Mouse (Mus musculus) adrenal gland, adult (tissue): Measurements from ENCODE around the gene Il24.
A peak's percentile ranks its signal among the peaks of the same experiment; 100 is the strongest.

Source experiments
- DNase-seq, 2 experiments: peaks; one replicate each; pipeline ENCODE4 v3.0.0; 2022 to 2023; ENCODE audit warnings: low spot score in 1 of 2; ENCODE audit not compliant: inconsistent age in 2 of 2

Il24 gene

DNA sequence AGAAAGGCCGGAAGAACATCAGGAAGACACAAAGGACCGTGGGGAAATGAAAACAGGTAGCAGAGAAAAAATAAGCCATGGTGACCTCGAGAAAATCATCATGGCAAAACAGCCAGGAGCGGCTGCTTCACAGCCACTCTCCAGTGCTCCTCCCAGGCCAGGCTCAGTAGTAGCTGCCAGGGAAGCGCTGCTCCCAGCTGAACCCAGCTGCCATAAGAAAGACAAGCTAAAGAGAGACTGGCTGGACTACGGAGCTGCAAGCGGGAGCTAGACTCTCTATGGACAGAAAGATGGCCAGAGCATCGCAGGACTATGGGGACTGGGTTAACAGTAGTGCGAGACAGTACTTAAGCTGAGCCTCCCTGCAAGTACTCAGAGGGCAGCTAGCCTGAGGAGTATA lies 32.4 kb downstream of the Il24 start:
- no peak for DNase-seq

DNA sequence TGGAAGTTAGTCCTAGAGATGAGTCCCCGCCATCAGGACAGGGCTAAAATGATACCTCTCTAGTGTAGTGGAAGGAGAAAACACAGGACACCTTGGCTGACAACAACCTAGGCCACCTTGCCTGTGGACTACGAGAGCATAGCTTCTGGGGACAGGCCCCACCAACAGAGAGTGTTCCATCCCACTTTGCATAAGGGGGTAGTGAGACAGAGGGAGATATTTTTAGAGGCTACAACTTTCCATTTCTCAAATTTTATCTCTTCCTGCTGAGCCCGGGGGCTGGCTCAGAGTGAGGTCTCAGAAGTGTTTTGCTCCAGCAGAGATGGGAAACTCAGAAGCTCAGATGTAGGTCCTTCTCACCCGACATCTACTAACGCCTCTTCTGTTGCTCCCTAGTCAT lies 36.8 kb downstream of the Il24 start:
- DNase-seq = no peak

DNA sequence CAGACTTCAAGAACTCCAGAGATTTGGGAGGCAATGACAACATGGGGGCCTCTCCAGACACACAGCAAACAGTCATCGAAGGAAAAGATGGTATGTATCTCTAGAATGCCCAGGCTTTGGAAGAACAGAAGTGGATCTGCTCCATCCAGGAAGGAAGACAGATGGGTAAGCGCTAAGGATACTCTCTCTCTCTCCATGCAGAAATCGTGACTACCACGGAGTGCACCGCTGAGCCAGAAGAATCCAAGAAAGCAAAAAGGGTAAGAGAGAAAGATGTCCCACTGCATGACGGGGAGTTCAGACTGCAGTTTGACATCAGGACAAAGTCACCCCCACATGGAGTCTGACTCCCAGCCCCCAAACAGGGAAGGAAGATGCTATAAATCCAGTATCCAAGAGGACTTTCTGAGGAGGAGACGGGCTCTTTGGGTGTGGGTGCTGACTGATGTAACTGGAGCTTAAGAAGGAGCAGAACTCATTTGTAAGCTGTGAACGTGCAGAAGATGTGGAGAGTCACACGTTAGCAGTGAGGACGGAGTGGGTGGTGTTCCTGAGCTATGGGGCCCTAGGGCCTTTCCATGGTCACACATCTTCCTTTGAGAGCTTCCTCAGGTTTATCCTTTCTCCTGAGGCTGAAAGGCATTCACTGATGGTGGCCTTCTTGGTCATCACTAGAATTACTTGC lies 37.6 kb downstream of the Il24 start:
- DNase-seq = no peak

DNA sequence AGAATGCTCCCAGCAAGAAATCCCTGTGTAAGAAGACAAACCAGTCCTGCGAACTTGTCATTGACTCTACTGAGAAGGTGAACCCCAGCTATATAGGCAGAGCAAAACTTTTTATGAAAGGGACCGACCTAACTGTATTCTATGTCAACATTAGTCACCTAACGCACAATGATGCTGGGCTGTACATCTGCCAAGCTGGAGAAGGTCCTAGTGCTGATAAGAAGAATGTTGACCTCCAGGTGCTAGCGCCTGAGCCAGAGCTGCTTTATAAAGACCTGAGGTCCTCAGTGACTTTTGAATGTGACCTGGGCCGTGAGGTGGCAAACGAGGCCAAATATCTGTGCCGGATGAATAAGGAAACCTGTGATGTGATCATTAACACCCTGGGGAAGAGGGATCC lies 42.7 kb downstream of the Il24 start:
- no peak for DNase-seq

DNA sequence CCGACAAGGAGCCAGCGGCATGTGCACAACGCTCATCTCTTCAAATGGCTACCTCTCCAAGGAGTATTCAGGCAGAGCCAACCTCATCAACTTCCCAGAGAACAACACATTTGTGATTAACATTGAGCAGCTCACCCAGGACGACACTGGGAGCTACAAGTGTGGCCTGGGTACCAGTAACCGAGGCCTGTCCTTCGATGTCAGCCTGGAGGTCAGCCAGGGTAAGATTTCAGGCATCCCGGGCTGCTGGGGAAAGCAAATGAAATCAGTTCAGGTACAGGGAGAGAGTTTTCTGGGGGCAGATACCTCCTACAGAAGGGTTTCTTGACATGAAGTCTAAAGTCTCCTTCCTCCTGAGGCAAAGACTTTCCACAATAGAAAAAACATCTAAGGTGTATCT lies 45.6 kb downstream of the Il24 start:
- DNase-seq = no peak

DNA sequence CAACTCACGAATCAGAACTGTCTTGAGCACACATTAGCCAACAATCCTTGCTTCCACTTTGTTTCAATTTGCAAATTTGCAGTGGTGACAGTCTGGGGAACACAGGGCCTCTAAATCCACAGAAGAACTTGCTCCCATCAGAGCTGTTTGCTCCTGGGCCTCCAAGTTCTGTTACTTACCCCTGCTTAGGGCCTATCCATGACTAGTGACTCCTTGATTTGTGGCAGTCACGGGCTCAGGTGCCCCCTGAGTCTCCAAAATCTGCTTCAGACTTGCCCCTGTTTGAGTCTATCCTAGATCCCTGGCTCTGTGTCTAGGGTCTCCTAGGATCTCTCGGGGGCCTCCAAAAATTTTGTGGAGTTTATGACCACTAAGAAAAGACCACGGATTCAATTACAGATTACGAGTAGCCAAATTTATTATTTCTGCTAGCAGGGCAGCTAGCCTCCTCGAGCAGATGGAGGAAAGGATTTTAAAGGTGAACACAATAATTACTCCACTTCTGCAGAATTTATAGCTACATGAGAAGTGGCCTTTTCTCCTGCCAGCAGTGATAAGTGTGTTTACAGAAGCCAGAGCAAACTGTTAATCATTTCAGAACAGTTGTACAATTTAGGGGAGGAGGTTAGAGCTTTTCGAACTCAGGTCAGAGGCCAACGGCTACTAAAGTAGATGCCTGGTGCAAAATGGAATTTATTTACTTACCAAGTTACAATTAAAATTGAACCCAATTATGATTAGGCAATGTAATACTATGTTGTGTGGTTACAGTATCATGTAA lies 46.5 kb downstream of the Il24 start:
- no peak for DNase-seq

DNA sequence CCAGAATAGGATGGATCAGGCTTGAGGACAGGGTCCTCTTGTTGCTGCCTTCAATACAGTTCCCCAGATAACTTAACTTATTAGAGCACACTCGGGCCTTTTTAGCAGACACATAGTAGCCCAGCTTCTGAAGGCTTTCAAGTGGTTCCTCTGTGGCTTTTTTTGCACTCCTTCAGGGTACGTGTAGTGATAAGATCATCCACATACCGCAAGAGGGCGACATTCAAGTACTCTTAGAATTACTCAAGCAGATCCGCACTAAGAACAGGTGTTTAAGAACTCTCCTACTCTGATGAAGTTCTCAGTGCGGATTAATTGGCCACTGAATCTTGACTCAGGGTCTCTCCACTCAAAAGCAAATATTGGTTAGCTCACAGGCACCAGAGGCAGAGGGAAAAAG lies 49.0 kb downstream of the Il24 start:
- DNase-seq = peak in 1 of 2 experiments; percentile 35

DNA sequence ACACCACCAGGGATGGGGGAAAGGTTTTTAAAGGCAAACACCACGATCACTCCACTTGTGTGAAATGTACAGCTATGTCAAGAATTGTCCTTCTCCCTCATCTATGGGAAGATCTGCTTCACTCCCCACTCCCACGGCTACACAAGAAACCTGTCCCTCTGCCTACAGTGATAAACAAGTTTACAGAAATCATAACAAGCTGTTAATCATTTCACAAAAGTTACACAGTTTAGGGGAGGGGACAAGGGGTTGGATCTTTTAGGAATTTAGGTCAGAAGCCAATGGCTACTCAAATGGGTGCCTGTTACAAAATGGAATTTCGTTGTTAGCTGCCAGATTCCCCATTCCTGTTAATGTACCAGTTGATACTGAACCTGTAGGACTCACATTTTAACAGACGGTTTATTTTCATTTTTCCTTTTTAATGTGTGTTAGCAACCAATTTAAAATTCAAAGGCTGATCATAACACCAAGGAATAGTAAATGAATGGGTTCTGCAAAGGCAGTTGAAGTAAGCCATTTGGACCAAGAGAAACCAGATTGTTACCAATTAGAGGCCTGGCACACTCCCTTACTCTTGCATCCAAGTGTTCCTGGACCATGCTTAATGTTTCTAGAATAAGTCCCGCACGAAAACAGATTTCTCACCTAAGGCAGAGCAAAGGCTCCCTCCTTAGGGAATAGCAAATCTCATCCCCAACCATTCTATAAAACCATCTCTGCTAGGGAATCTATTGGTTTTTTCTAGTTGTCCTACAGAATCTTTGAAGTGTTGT lies 51.9 kb downstream of the Il24 start:
- DNase-seq = no peak

DNA sequence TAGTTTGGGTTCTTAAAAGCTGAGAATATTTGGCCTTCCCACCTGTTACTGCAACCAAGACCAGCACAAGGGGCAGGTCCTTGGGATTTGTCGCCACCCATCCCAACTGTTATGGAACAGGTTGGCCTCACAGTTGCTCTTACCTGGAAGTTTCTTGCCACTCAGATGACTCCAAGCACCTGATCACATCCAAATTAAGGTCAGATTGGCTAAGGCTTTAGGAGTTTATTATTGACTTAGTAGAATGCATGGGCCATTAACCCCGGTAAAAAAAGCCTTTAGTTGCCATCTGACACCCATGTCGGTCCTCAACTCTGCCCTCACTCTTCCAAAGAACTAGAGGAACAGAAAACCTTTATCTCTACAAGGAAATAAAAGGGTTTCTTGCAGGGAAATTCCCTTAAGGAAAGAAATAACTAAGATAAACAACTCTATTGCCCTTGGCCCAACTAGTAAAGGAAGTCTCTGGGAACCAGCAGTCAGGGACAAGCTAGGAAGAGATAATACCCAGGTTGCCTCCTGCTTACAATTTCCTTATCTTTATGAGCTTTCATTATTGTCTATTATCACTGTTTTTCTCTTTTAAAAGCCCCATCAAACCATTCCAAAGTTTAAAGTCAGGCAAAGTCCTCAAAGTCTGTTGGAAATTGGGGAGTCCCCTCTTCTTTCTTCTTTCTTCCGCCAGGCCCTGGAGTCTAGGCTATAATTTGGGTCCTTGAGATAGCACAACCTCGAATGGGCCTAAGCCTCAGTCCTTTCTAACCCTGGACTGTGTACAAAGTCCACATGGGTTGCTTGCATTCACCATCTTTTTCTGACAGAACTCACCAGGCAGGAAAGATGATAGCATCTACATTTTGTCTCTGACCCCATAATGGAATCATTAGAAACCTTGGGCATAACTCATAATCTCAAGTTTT lies 54.8 kb downstream of the Il24 start:
- no peak for DNase-seq
